Mouse (Mus musculus) CH12.LX (cell line): ENCODE results near the gene Mrs2. TPM values are rescaled to one million over a fixed set of nuclear protein-coding genes. Genes with fewer than 3 reads are reported as not detected.

Experiments
- DNase-seq: peaks from one replicate; pipeline ENCODE4 v3.0.0-alpha.2; 2013; ENCODE audit errors: extremely low read depth
- H3K27ac ChIP-seq: 2 replicates; pipeline ENCODE4 v1.5.1; 2012; ENCODE audit warnings: low read depth, mild to moderate bottlenecking, control low read depth, moderate library complexity; ENCODE audit not compliant: insufficient read depth
- H3K27me3 ChIP-seq: replicated peaks from 2 replicates; pipeline ENCODE3; 2012; ENCODE audit warnings: inconsistent platforms
- H3K36me3 ChIP-seq, 2 experiments: replicated peaks in 1 of 2; 2 replicates each; pipeline versions ENCODE3 to v1.6.1; 2012; ENCODE audit warnings: inconsistent platforms in 1 of 2, low read length in 1 of 2, mild to moderate bottlenecking in 1 of 2, mixed read lengths in 1 of 2, moderate library complexity in 1 of 2; ENCODE audit not compliant: control insufficient read depth in 1 of 2, insufficient read depth in 1 of 2
- H3K4me1 ChIP-seq, 2 experiments: 2 replicates each; pipeline ENCODE4 v1.6.1; 2012; ENCODE audit warnings: inconsistent platforms in 1 of 2, moderate library complexity in 1 of 2; ENCODE audit not compliant: insufficient read depth in 2 of 2, control insufficient read depth in 1 of 2
- H3K4me2 ChIP-seq: 2 replicates; pipeline ENCODE4 v1.6.1; 2012; ENCODE audit warnings: low read depth, mild to moderate bottlenecking, control low read depth; ENCODE audit not compliant: poor library complexity, insufficient read depth, severe bottlenecking
- H3K4me3 ChIP-seq, 3 experiments: fragments of 150-350 bp in 1 of 3; sonication (generic) in 1 of 3; replicated peaks in 1 of 3; 2 replicates each; pipeline versions ENCODE3 to v1.5.1; 2011 to 2012; ENCODE audit warnings: low read depth in 2 of 3, low read length in 2 of 3, mild to moderate bottlenecking in 2 of 3, moderate library complexity in 2 of 3, control low read depth in 1 of 3, improper control_type of control experiment in 1 of 3, inconsistent platforms in 1 of 3, mixed read lengths in 1 of 3; ENCODE audit not compliant: poor library complexity in 1 of 3
- H3K79me2 ChIP-seq: replicated peaks from 2 replicates; pipeline ENCODE4 v1.6.1; 2012; ENCODE audit warnings: mild to moderate bottlenecking, moderate library complexity; ENCODE audit not compliant: control insufficient read depth, poor library complexity, insufficient read depth, severe bottlenecking; ENCODE audit errors: extremely low read depth
- H3K9ac ChIP-seq: 2 replicates; pipeline ENCODE4 v1.6.1; 2012; ENCODE audit warnings: low read depth, mild to moderate bottlenecking, control low read depth, moderate library complexity; ENCODE audit not compliant: insufficient read depth
- H3K9me3 ChIP-seq: replicated peaks from 2 replicates; pipeline ENCODE3; 2012; ENCODE audit warnings: low read length, inconsistent platforms, mixed read lengths
- CHD1 ChIP-seq: IDR thresholded peaks from 2 replicates; pipeline ENCODE4 v1.6.1; 2012; ENCODE audit warnings: low read depth, low read length, improper control_type of control experiment, inconsistent platforms
- E2F4 ChIP-seq: IDR thresholded peaks from 2 replicates; pipeline ENCODE4 v1.6.1; 2011; ENCODE audit warnings: low read depth, low read length, improper control_type of control experiment; ENCODE audit not compliant: insufficient replicate concordance
- EP300 ChIP-seq: IDR thresholded peaks from 2 replicates; pipeline ENCODE4 v1.6.1; 2011; ENCODE audit warnings: low read length, improper control_type of control experiment
- HCFC1 ChIP-seq: IDR thresholded peaks from 2 replicates; pipeline ENCODE4 v1.6.1; 2012; ENCODE audit warnings: low read depth, mild to moderate bottlenecking, inconsistent platforms, low read length, improper control_type of control experiment
- IRF4 ChIP-seq: IDR thresholded peaks from 2 replicates; pipeline ENCODE4 v1.6.1; 2014; ENCODE audit warnings: low read depth, mild to moderate bottlenecking, inconsistent platforms, low read length, improper control_type of control experiment
- JUND ChIP-seq: conservative IDR thresholded peaks from 2 replicates; pipeline ENCODE4 v1.6.1; 2011; ENCODE audit warnings: low read depth, low read length, improper control_type of control experiment
- MXI1 ChIP-seq: IDR thresholded peaks from 2 replicates; pipeline ENCODE4 v1.6.1; 2011; ENCODE audit warnings: mild to moderate bottlenecking, low read depth, low read length, improper control_type of control experiment
- NELFE ChIP-seq: IDR thresholded peaks from 2 replicates; pipeline ENCODE4 v1.6.1; 2011; ENCODE audit warnings: low read depth, low read length, improper control_type of control experiment
- PAX5 ChIP-seq: IDR thresholded peaks from 2 replicates; pipeline ENCODE4 v1.6.1; 2012; ENCODE audit warnings: low read length, inconsistent platforms, mixed read lengths
- POLR2AphosphoS2 ChIP-seq: IDR thresholded peaks from 2 replicates; pipeline ENCODE4 v1.6.1; 2011; ENCODE audit warnings: low read depth, low read length, improper control_type of control experiment
- RCOR1 ChIP-seq: conservative IDR thresholded peaks from 2 replicates; pipeline ENCODE4 v1.6.1; 2012; ENCODE audit warnings: low read depth, mild to moderate bottlenecking, inconsistent platforms, low read length, improper control_type of control experiment
- SIN3A ChIP-seq: IDR thresholded peaks from 2 replicates; pipeline ENCODE4 v1.6.1; 2012; ENCODE audit warnings: low read length, improper control_type of control experiment, inconsistent platforms
- SMC3 ChIP-seq: IDR thresholded peaks from 2 replicates; pipeline ENCODE4 v1.6.1; 2011; ENCODE audit warnings: low read depth, low read length, improper control_type of control experiment
- TBP ChIP-seq: conservative IDR thresholded peaks from 2 replicates; pipeline ENCODE4 v1.6.1; 2011; ENCODE audit warnings: low read depth, low read length, improper control_type of control experiment
- USF1 ChIP-seq: IDR thresholded peaks from 2 replicates; pipeline ENCODE4 v1.6.1; 2014; ENCODE audit warnings: low read depth, mild to moderate bottlenecking, inconsistent platforms, low read length, improper control_type of control experiment
- USF2 ChIP-seq: conservative IDR thresholded peaks from 2 replicates; pipeline ENCODE4 v1.6.1; 2011; ENCODE audit warnings: low read depth, low read length, improper control_type of control experiment
- ZC3H11A ChIP-seq: IDR thresholded peaks from 2 replicates; pipeline ENCODE4 v1.6.1; 2012; ENCODE audit warnings: low read depth, mild to moderate bottlenecking, inconsistent platforms, low read length, improper control_type of control experiment
- ZKSCAN1 ChIP-seq: IDR thresholded peaks from 2 replicates; pipeline ENCODE4 v1.6.1; 2012; ENCODE audit warnings: low read depth, inconsistent platforms, low read length, improper control_type of control experiment, borderline replicate concordance
- ZMIZ1 ChIP-seq: IDR thresholded peaks from 2 replicates; pipeline ENCODE4 v1.6.1; 2012; ENCODE audit warnings: low read depth, mild to moderate bottlenecking, inconsistent platforms, low read length, improper control_type of control experiment
- ZNF384 ChIP-seq: IDR thresholded peaks from 2 replicates; pipeline ENCODE4 v1.6.1; 2012; ENCODE audit warnings: low read depth, low read length, improper control_type of control experiment, inconsistent platforms
- dilution Hi-C: fragments of 300-500 bp; cut with MboI; formaldehyde crosslinking; loops from 2 replicates; pipeline ENCODE4 v1.14.3; 2020; ENCODE audit warnings: low sequenced_read_pairs; ENCODE audit not compliant: extremely low pct_unique_long_range_greater_than_20kb, extremely low pct_ligation_motif_present
- in situ Hi-C: fragments of 300-500 bp; cut with MboI; formaldehyde crosslinking; loops from 3 replicates; pipeline ENCODE4 v1.14.3; 2019; ENCODE audit warnings: low sequenced_read_pairs, low pct_ligation_motif_present, low pct_unique_long_range_greater_than_20kb, mixed read lengths
- polyA plus RNA-seq: library from polyadenylated mRNA; unstranded; fragments of >175 nt; gene quantifications from 2 replicates; pipeline ENCODE4 v1.2.1, GENCODE M21; 2012; ENCODE audit warnings: low read depth; ENCODE audit not compliant: insufficient read length
- total RNA-seq, 2 experiments: library from RNA; depleted of rRNA; stranded (reverse); fragments of 300-350 nt in 1 of 2; fragments of >200 nt in 1 of 2; gene quantifications; 2 replicates each; pipeline ENCODE4 v1.2.3; 2012 to 2014

Gene Mrs2
- total and polyA plus RNA-seq, 3 experiments = 12.1 to 29.5 (median 12.6) TPM

- dilution Hi-C loops (no loop called here), in situ Hi-C loops (no loop called here)
- no peaks in the 10 kb centered on the region for H3K9me3 ChIP-seq
- H3K9ac ChIP-seq = peak overlapping the region; percentile 46
- no peak overlapping the region for H3K27ac ChIP-seq
- peaks cover 3% of the 10 kb centered on the region for H3K27me3 ChIP-seq
- DNase-seq = no peak
- peak overlapping the region; percentile 82; the same call in 1 of the 2 replicates for H3K4me2 ChIP-seq
- peaks cover 5 to 27% of the 10 kb centered on the region in 2 experiments for H3K4me1 ChIP-seq
- H3K36me3 ChIP-seq = no peaks in the 10 kb centered on the region
- peak overlapping the region; percentile 4 to 51 (median 27) for H3K4me3 ChIP-seq
- TF ChIP-seq HCFC1 (no peak), POLR2AphosphoS2 (no peak), JUND (no peak), EP300 (no peak), TBP (no peak), USF1 (no peak), E2F4 (no peak), PAX5 (no peak), ZC3H11A (no peak), NELFE (no peak), ZNF384 (no peak), ZMIZ1 (no peak), SMC3 (no peak), RCOR1 (no peak), USF2 (no peak), MXI1 (no peak), IRF4 (no peak), ZKSCAN1 (no peak), CHD1 (no peak), SIN3A (no peak)
- TF ChIP-seq, all 38 proteins: peak for 0
- no peaks in the 10 kb centered on the region for H3K79me2 ChIP-seq
Observed at GRCm38 (mm10) chr13:24965846-24966201, 54.4 kb downstream of the Mrs2 start.

GRCm38 (mm10) chr13:24965130-24965845 is 54.9 kb downstream of the Mrs2 start:
- Histone ChIP-seq H3K36me3 (no peaks in the 10 kb centered on the region), H3K9me3 (no peaks in the 10 kb centered on the region), H3K9ac (peak overlapping the region; percentile 46), H3K27me3 (peaks cover 3% of the 10 kb centered on the region), H3K27ac (no peak overlapping the region), H3K4me3 (peak overlapping the region; percentile 4 to 51 (median 27)), H3K79me2 (no peaks in the 10 kb centered on the region), H3K4me1 (peaks cover 5 to 27% of the 10 kb centered on the region in 2 experiments), H3K4me2 (peak overlapping the region; percentile 82)
- TF ChIP-seq SIN3A (no peak), IRF4 (0 out of 2 replicates have a peak, but pooled peaks have one; percentile 21)
- DNase-seq = peak; percentile 30
- in situ Hi-C loops (no loop called here), dilution Hi-C loops (no loop called here)
